Mouse (Mus musculus) hindbrain, embryonic 14.5 days (tissue): ENCODE data around the gene Adh6a. TPM values are rescaled to one million over a fixed set of nuclear protein-coding genes. Genes with fewer than 3 reads are reported as not detected.

ENCODE experiments used
- polyA plus RNA-seq: library from polyadenylated mRNA; unstranded; fragments of >200 nt; fragmentation: Nextera tagmentation; extraction: Ambion mirVana; gene quantifications from 2 replicates; pipeline ENCODE4 v1.2.1, GENCODE M21; 2014

The Adh6a gene
- polyA plus RNA-seq, 1 experiment from 2014 or later = not detected

Other genes with a start within 250 kb of the Adh6a start
- 0.07 and 0.10 TPM in 2 replicates for gene 1110002E22Rik, start 248.2 kb upstream of the Adh6a start, polyA plus RNA-seq
- 0.29 TPM in 1 of 2 replicates, not detected in the other for gene Gm5105, start 245.9 kb upstream of the Adh6a start, polyA plus RNA-seq
- gene Trmt10a, start 169.8 kb upstream of the Adh6a start, polyA plus RNA-seq = 7.7 and 9.5 TPM in 2 replicates
- gene Mttp, start 168.3 kb upstream of the Adh6a start, polyA plus RNA-seq = 7.6 and 8.4 TPM in 2 replicates
- not detected in 2 replicates for gene 4930579F01Rik, start 119.5 kb upstream of the Adh6a start, polyA plus RNA-seq
- gene Adh7, start 95.5 kb upstream of the Adh6a start, polyA plus RNA-seq = 0.41 and 1.6 TPM in 2 replicates
- gene Adh1, start 52.3 kb upstream of the Adh6a start, polyA plus RNA-seq = 1.3 and 1.6 TPM in 2 replicates
- gene Adh6b, start 28.5 kb downstream of the Adh6a start, polyA plus RNA-seq = 0.16 and 0.29 TPM in 2 replicates
- 0.58 TPM in 1 of 2 replicates, not detected in the other for gene Adh4, start 102.2 kb downstream of the Adh6a start, polyA plus RNA-seq
- gene Adh5, start 129.8 kb downstream of the Adh6a start, polyA plus RNA-seq = 196 and 198 TPM in 2 replicates
- 58.3 and 61.9 TPM in 2 replicates for gene Metap1, start 176.2 kb downstream of the Adh6a start, polyA plus RNA-seq
- gene Eif4e, start 212.9 kb downstream of the Adh6a start, polyA plus RNA-seq = 314 and 377 TPM in 2 replicates